Mouse (Mus musculus) embryonic facial prominence, embryonic 12.5 days (tissue): ENCODE measurements around the gene Hoxc8. TPM values are rescaled to one million over a fixed set of nuclear protein-coding genes. Genes with fewer than 3 reads are reported as not detected.
A peak's percentile ranks its signal among the peaks of the same experiment; 100 is the strongest.

ENCODE experiments used
- microRNA counts: library from miRNA; unstranded; fragments of <30 nt; microRNA quantifications from one replicate; lab custom pipeline; 2017
- microRNA-seq: library from miRNA; unstranded; fragments of <30 nt; microRNA quantifications from one replicate; pipeline ENCODE4, GENCODE M21; 2017
- polyA plus RNA-seq: library from polyadenylated mRNA; unstranded; fragments of >200 nt; fragmentation: Nextera tagmentation; extraction: Ambion mirVana; gene quantifications from 2 replicates; pipeline ENCODE4 v1.2.1, GENCODE M21; 2016

Gene Hoxc8
- polyA plus RNA-seq, 1 experiment from 2014 or later, result not detected

MicroRNAs encoded within 50 kb of the gene (microRNA counts, 519-probe panel; counts per million panel counts)
- 460 counts per million, percentile 65 among the panel's probes with 10 or more counts for microRNA mmu-miR-615-3p (lab: Ali Mortazavi, UCI)
- 460 counts per million, percentile 65 among the panel's probes with 10 or more counts for microRNA mmu-miR-615-5p (lab: Ali Mortazavi, UCI)

Small RNA genes within 50 kb of the gene (microRNA-seq; reads per million reads assigned to microRNA genes)
- gene Mir196a-2 (4.5 reads per million, percentile 19 among the genes with 10 or more reads in this experiment), gene Mir615 (77.7 reads per million, percentile 49 among the genes with 10 or more reads in this experiment)

Other genes with a start within 250 kb of the Hoxc8 start
- 0.19 and 0.29 TPM in 2 replicates for gene Hoxc13, start 69.5 kb upstream of the Hoxc8 start, polyA plus RNA-seq
- gene Hoxc12, start 53.9 kb upstream of the Hoxc8 start, polyA plus RNA-seq, result not detected in 2 replicates
- gene Hoxc11, start 36.2 kb upstream of the Hoxc8 start, polyA plus RNA-seq, result not detected in 2 replicates
- gene Hoxc10, start 23.8 kb upstream of the Hoxc8 start, polyA plus RNA-seq, result not detected in 2 replicates
- gene Hoxc5, start 23.2 kb upstream of the Hoxc8 start, polyA plus RNA-seq, result 1.2 and 2.4 TPM in 2 replicates
- gene Hoxc9, start 14.2 kb upstream of the Hoxc8 start, polyA plus RNA-seq, result not detected in 2 replicates
- not detected in 2 replicates for gene Hoxc6, start 7.7 kb downstream of the Hoxc8 start, polyA plus RNA-seq
- gene Hoxc4, start 28.3 kb downstream of the Hoxc8 start, polyA plus RNA-seq, result 0.92 and 1.2 TPM in 2 replicates
- 16.6 and 18.8 TPM in 2 replicates for gene Smug1, start 176.5 kb downstream of the Hoxc8 start, polyA plus RNA-seq
- gene Cbx5, start 249.2 kb downstream of the Hoxc8 start, polyA plus RNA-seq, result 173 and 176 TPM in 2 replicates
- 1,204 and 1,244 TPM in 2 replicates for gene Hnrnpa1, start 249.8 kb downstream of the Hoxc8 start, polyA plus RNA-seq